Mouse (Mus musculus): ENCODE data around the gene Slc22a6. TPM values are rescaled to one million over a fixed set of nuclear protein-coding genes. Genes with fewer than 3 reads are reported as not detected.

Slc22a6 gene
- total RNA-seq, 2 experiments from 2014 or later: not detected

GRCm38 (mm10) chr19:8673336-8674063, 55.7 kb downstream of the Slc22a6 start:
- intact Hi-C loops (cut with DNase I): no loop called here
- DNase-seq: no peak

Other genes with a start within 250 kb of the Slc22a6 start
- not detected for gene Slc22a30, start 212.9 kb upstream of the Slc22a6 start, total RNA-seq (2021)
- gene Slc22a8, start 26.8 kb upstream of the Slc22a6 start, total RNA-seq (2021): not detected
- not detected for gene Chrm1, start 45.8 kb downstream of the Slc22a6 start, total RNA-seq (2021)
- gene Slc3a2, start 105.3 kb downstream of the Slc22a6 start, total RNA-seq (2021): 10 to 100 TPM; 27.9 to 30.0 TPM
- 10 to 100 TPM; 15.2 to 20.4 TPM for gene Wdr74, start 117.8 kb downstream of the Slc22a6 start, total RNA-seq (2021)
- gene 1700092M07Rik, start 122.7 kb downstream of the Slc22a6 start, total RNA-seq (2021): under 1 TPM in 1 of 2 experiments, not detected in 1; 0.66 TPM
- gene Stx5a, start 123.4 kb downstream of the Slc22a6 start, total RNA-seq (2021): 10 to 100 TPM; 19.0 to 19.9 TPM
- gene Nxf1, start 139.0 kb downstream of the Slc22a6 start, total RNA-seq (2021): 10 to 100 TPM; 24.1 to 32.9 TPM
- gene Tmem223, start 153.0 kb downstream of the Slc22a6 start, total RNA-seq (2021): 10 to 100 TPM; 79.6 to 84.2 TPM
- 1 to 10 TPM; 6.1 to 8.2 TPM for gene Tmem179b, start 156.4 kb downstream of the Slc22a6 start, total RNA-seq (2021)
- 1 to 10 TPM; 4.6 to 4.9 TPM for gene Taf6l, start 168.4 kb downstream of the Slc22a6 start, total RNA-seq (2021)
- 10 to 100 TPM; 32.0 to 35.4 TPM for gene Polr2g, start 180.5 kb downstream of the Slc22a6 start, total RNA-seq (2021)
- gene Zbtb3, start 184.5 kb downstream of the Slc22a6 start, total RNA-seq (2021): under 1 TPM; 0.42 to 0.74 TPM
- gene Ttc9c, start 201.3 kb downstream of the Slc22a6 start, total RNA-seq (2021): 1 to 10 TPM; 9.2 TPM
- 10 to 100 TPM; 31.0 to 36.6 TPM for gene Hnrnpul2, start 202.0 kb downstream of the Slc22a6 start, total RNA-seq (2021)
- 1 to 10 TPM in 1 of 2 experiments, not detected in 1; 1.4 TPM for gene AC129217.1, start 211.7 kb downstream of the Slc22a6 start, total RNA-seq (2021)
- 10 to 100 TPM; 15.9 to 17.8 TPM for gene Bscl2, start 219.4 kb downstream of the Slc22a6 start, total RNA-seq (2021)
- not detected for gene Gng3, start 221.2 kb downstream of the Slc22a6 start, total RNA-seq (2021)
- gene Lrrn4cl, start 232.7 kb downstream of the Slc22a6 start, total RNA-seq (2021): 1 to 10 TPM; 5.8 to 8.8 TPM

Measured in gastrocnemius, postnatal 36 days (tissue).